Mouse (Mus musculus): ENCODE results near the gene Trpv1. TPM values are rescaled to one million over a fixed set of nuclear protein-coding genes. Genes with fewer than 3 reads are reported as not detected.

Trpv1 gene
- total RNA-seq (2023), result not detected in 4 replicates

DNA sequence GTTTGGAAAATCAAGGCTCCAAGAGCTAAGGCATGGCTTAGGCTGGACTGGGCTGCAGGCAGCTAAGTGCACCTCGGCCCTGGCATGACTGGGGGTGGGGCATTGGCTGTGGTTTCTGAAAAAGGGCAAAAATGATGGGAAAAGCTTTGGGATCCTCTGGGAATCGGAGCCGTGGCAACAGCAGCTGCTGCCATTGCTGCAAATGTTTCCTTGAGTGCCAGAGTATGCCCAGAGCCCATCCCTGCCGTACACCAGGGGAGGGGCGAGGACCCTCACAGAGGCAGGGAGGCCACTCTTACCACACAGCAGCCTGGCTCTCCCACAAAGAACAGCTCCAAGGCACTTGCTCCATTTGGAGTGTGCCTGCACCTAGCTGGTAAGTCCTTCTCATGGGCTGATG, at the start of gene Trpv1:
TSS of gene Trpv1 (plus strand) at position 301 of the 400 bp plus-strand sequence.

DNA sequence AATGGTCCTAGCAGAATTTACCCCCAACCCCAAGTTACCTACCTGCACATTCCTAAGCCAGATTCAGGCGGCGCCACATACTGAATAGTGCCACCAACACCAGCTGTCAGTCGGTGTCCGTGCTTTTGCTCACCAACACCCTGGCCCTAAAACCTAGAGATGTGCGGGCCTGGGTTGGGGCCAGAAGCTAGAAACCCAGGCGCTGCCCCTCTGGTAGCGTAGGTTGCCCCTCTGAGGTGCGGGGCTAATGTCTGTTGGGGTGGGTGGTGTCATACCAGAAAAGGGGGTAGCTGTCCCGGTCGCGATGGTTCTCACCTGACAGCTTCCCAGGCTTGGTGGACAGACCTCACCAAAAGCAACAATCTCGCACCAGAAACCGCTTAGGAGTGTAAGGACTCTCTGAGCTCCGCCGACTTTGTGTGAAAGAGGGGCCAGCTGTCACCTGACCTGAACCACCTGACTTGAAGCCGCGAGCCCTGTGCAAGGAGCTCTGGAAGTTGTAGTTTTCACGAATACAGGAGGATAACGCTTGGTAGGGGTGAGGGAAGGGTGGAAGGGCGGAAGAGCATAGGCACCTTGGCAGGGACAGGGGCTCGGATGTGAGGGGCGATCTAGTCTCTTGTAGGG, 35.4 kb upstream of the Trpv1 start, which contains the start of gene Ctns:
TSS of gene Ctns (minus strand) at position 440 of the 627 bp plus-strand sequence.

DNA sequence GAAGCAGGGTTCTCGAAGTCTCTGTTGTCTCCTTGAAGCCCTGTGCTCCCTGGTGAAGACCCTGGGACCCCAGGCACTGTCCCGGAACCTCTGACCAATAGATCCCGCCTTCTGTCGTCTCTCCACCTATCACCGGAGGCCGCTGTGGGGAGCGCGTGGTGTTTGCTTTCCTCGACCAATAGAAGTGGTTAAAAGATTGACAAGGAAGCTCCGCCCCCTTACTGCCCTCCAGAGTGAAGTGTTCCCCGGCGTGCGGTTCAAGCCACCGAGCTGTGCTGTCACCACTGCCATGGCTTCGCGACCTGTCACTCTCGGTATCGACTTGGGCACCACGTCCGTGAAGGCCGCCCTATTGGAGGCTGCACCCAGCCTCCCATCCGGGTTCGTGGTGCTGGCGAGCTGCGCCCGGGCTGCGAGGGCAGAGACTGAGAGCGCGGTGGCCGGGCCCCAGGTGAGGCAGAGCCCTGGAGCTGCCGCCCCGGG, 34.8 kb upstream of the Trpv1 start, which contains the start of gene Shpk:
TSS of gene Shpk (plus strand) at position 231 of the 483 bp plus-strand sequence.

DNA sequence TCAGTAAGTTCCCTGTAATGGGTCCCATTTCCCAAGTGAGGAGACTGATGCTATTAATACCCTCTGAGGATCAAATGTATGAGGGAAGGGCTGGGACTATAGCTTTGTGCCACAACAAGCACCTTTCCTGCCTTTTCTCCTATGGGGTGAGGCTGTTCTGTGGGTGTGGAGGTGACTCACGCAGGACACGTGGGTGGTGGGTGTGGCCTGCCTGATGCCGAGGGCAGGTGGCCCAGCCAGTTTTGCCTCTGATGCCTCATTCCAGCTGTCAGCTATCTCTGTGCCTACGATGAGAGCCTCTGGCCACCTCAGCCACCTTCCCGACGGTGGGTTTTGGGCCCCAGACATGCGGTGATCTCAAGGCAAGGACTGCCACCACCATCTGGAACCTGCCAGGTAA, 33.2 kb downstream of the Trpv1 start, which contains the start of gene Trpv3:
TSS of gene Trpv3 (plus strand) at position 122 of the 400 bp plus-strand sequence.

Other genes with a start within 250 kb of the Trpv1 start
- 2.2 to 4.8 TPM (median 3.6 TPM) in 4 replicates for gene P2rx1, start 235.2 kb upstream of the Trpv1 start, total RNA-seq (2023)
- gene Camkk1, start 215.3 kb upstream of the Trpv1 start, total RNA-seq (2023), result 3.4 to 4.2 TPM (median 3.6 TPM) in 4 replicates
- gene Ncbp3, start 186.5 kb upstream of the Trpv1 start, total RNA-seq (2023), result 16.0 to 19.1 TPM (median 17.8 TPM) in 4 replicates
- gene Itgae, start 143.7 kb upstream of the Trpv1 start, total RNA-seq (2023), result 0.18 to 0.22 TPM in 2 of 4 replicates, not detected in the others
- 2.9 to 3.3 TPM (median 3.0 TPM) in 4 replicates for gene Haspin, start 96.0 kb upstream of the Trpv1 start, total RNA-seq (2023)
- not detected in 4 replicates for gene P2rx5, start 73.9 kb upstream of the Trpv1 start, total RNA-seq (2023)
- gene Emc6, start 57.3 kb upstream of the Trpv1 start, total RNA-seq (2023), result 42.2 to 60.2 TPM (median 52.3 TPM) in 4 replicates
- gene Tax1bp3, start 57.2 kb upstream of the Trpv1 start, total RNA-seq (2023), result 5.1 to 7.1 TPM (median 5.8 TPM) in 4 replicates
- gene Ctns, start 35.2 kb upstream of the Trpv1 start, total RNA-seq (2023), result 24.3 to 32.7 TPM (median 26.7 TPM) in 4 replicates
- 2.0 to 3.2 TPM (median 2.9 TPM) in 4 replicates for gene Shpk, start 34.8 kb upstream of the Trpv1 start, total RNA-seq (2023)
- gene Trpv3, start 33.1 kb downstream of the Trpv1 start, total RNA-seq (2023), result not detected in 4 replicates
- 0.81 TPM in 1 of 4 replicates, not detected in the others for gene Aspa, start 95.3 kb downstream of the Trpv1 start, total RNA-seq (2023)
- not detected in 4 replicates for gene Gm49340, start 95.4 kb downstream of the Trpv1 start, total RNA-seq (2023)
- gene Spata22, start 95.4 kb downstream of the Trpv1 start, total RNA-seq (2023), result not detected in 4 replicates
- not detected in 4 replicates for gene Olfr20, start 116.5 kb downstream of the Trpv1 start, total RNA-seq (2023)
- not detected in 4 replicates for gene Olfr376, start 137.0 kb downstream of the Trpv1 start, total RNA-seq (2023)
- gene Olfr1, start 165.3 kb downstream of the Trpv1 start, total RNA-seq (2023), result not detected in 4 replicates
- gene Olfr378, start 194.2 kb downstream of the Trpv1 start, total RNA-seq (2023), result not detected in 4 replicates
- gene Olfr380, start 223.2 kb downstream of the Trpv1 start, total RNA-seq (2023), result not detected in 4 replicates

All from B cell, adult 62 days (primary cell).